Mouse (Mus musculus): Measurements from ENCODE around the gene Rassf10. TPM values are rescaled to one million over a fixed set of nuclear protein-coding genes. Genes with fewer than 3 reads are reported as not detected.

Gene Rassf10
- polyA plus RNA-seq, 2 experiments = 2.1 to 4.5 TPM

DNA sequence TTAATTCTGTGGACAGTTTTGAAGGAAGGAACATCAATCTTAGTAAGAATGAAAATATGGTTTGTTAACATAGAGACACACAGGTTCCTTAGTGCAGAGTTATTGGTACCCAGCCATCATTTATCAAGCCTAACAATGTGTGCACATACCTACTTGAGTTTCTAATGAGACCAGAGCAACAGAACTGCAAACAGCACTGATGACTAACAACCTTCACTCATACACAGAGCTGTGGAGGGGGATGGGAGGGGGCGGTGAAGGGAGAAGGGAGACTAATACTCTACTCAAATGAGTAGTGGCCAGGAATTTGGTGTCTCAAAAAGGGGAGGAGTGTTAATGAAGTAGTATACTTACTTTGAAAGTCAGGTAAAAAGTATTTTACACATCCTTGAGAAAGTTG is 10.7 kb upstream of the Rassf10 start:
- no peak overlapping the region for H3K9ac ChIP-seq (ENCODE audit: low read depth, low read length, severe bottlenecking)

GRCm38 (mm10) chr7:112946706-112947105 is 7.1 kb upstream of the Rassf10 start:
- WGBS = 42% methylated on average over 6 of the region's 6 CpGs
- Histone ChIP-seq H3K27ac (replicated peaks; ENCODE audit: low read depth, low read length) (0 out of 2 replicates have a peak overlapping the region, but pooled peaks have one; percentile 26), H3K4me3 (replicated peaks; ENCODE audit: low read length) (no peak overlapping the region), H3K4me2 (replicated peaks; ENCODE audit: low read depth, low read length, severe bottlenecking) (no peak overlapping the region), H3K9ac (ENCODE audit: low read depth, low read length, severe bottlenecking) (no peak overlapping the region), H3K4me1 (ENCODE audit: control insufficient read depth, insufficient read depth, low read length) (no peaks in the 10 kb centered on the region), H3K36me3 (ENCODE audit: control insufficient read depth, insufficient read depth, low read length) (no peaks in the 10 kb centered on the region), H3K27me3 (ENCODE audit: control insufficient read depth, insufficient read depth, low read length) (no peaks in the 10 kb centered on the region), H3K9me3 (ENCODE audit: control insufficient read depth, low read length) (no peaks in the 10 kb centered on the region)
- no peak for ATAC-seq (ENCODE audit: low FRiP score, low read depth)
- DNase-seq (ENCODE audit: low spot score) = peak; percentile 62
- no peak for TF ChIP-seq POLR2A (IDR thresholded peaks at IDR 0.05; ENCODE audit: borderline replicate concordance, extremely low read depth, insufficient read depth, insufficient read length)

More for the DNA sequence above, 10.7 kb upstream of the Rassf10 start:
- no peaks in the 10 kb centered on the region for H3K4me1 ChIP-seq (ENCODE audit: control insufficient read depth, insufficient read depth, low read length)
- DNase-seq (ENCODE audit: low spot score) (no peak), ATAC-seq (ENCODE audit: low FRiP score, low read depth) (no peak)
- no peaks in the 10 kb centered on the region for H3K9me3 ChIP-seq (ENCODE audit: control insufficient read depth, low read length)
- H3K4me3 ChIP-seq (replicated peaks; ENCODE audit: low read length) = no peak overlapping the region
- 76% methylated on average over 1 of the region's 1 CpGs for WGBS
- no peak for TF ChIP-seq POLR2A (IDR thresholded peaks at IDR 0.05; ENCODE audit: borderline replicate concordance, extremely low read depth, insufficient read depth, insufficient read length)
- no peaks in the 10 kb centered on the region for H3K36me3 ChIP-seq (ENCODE audit: control insufficient read depth, insufficient read depth, low read length)
- H3K27me3 ChIP-seq (ENCODE audit: control insufficient read depth, insufficient read depth, low read length) = no peaks in the 10 kb centered on the region
- H3K4me2 ChIP-seq (replicated peaks; ENCODE audit: low read depth, low read length, severe bottlenecking) = no peak overlapping the region
- H3K27ac ChIP-seq (replicated peaks; ENCODE audit: low read depth, low read length) = no peak overlapping the region

DNA sequence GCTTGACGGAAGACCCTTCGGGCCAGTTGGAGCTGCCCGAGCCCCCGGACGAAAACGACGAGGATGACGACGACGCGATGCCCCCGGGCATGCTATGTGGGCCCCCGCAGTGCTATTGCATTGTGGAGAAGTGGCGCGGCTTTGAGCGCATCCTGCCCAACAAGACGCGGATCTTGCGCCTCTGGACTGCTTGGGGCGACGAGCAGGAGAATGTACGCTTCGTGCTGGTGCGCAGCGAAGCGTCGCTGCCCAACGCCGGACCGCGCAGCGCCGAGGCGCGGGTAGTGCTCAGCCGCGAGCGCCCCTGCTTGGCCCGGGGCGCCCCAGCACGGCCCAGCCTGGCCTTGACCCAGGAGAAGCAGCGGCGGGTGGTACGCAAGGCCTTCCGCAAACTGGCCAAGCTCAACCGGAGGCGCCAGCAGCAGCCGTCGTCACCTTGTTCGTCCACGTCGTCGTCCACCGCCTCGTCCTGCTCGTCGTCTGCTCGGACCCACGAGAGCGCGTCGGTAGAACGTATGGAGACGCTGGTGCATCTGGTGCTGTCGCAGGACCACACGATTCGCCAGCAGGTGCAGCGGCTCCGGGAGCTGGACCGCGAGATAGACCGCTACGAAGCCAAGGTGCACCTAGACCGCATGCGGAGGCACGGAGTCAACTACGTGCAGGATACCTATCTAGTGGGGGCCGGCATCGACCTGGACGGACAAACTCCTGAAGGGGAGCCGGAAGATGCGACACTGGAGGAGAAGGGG is 765 bp downstream of the Rassf10 start:
- Histone ChIP-seq H3K9me3 (ENCODE audit: control insufficient read depth, low read length) (no peaks in the 10 kb centered on the region), H3K27ac (replicated peaks; ENCODE audit: low read depth, low read length) (no peak overlapping the region), H3K9ac (ENCODE audit: low read depth, low read length, severe bottlenecking) (peak overlapping the region; percentile 40), H3K27me3 (ENCODE audit: control insufficient read depth, insufficient read depth, low read length) (peaks cover 33% of the 10 kb centered on the region), H3K4me3 (replicated peaks; ENCODE audit: low read length) (peak overlapping the region; percentile 51), H3K4me1 (ENCODE audit: control insufficient read depth, insufficient read depth, low read length) (peaks cover 13% of the 10 kb centered on the region; the same call in 1 of the 2 replicates), H3K36me3 (ENCODE audit: control insufficient read depth, insufficient read depth, low read length) (no peaks in the 10 kb centered on the region), H3K4me2 (replicated peaks; ENCODE audit: low read depth, low read length, severe bottlenecking) (peak overlapping the region; percentile 91)
- DNase-seq (ENCODE audit: low spot score) = no peak
- 2% methylated on average over 80 of the region's 82 CpGs for whole genome bisulfite sequencing
- TF ChIP-seq POLR2A (IDR thresholded peaks at IDR 0.05; ENCODE audit: borderline replicate concordance, extremely low read depth, insufficient read depth, insufficient read length) = no peak
- ATAC-seq (ENCODE audit: low FRiP score, low read depth) = no peak

DNA sequence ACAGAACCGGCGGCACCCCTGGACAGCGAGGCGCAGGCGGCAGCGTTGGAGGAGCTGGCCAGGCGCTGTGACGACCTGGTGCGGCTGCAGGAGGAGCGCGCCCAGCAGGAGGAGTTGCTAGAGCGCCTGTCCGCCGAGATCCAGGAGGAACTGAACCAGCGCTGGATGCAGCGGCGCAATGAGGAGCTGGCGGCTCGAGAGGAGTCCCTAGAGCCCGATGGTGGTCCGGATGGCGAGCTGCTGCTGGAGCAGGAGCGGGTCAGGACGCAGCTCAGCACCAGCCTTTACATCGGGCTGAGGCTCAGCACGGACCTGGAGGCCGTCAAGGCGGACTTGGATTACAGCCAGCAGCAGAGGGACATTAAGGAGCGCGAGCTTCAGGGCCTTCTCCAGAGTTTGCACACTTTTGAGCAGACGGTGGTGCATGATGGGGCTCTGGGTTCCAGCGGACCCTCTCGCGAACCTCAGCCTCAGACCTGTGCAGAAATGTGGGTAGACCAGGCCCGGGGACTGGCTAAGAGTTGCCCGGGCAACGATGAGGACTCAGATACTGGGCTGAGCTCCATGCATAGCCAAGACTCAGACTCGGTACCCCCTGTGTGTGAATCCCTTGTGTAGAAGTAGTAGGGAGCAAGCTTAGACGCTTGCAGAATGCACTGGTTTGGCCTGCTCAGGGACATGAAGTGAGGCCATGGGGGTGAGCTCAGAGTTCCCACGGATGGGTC is 1.5 kb downstream of the Rassf10 start:
- Histone ChIP-seq H3K27me3 (ENCODE audit: control insufficient read depth, insufficient read depth, low read length) (peaks cover 33% of the 10 kb centered on the region), H3K27ac (replicated peaks; ENCODE audit: low read depth, low read length) (no peak overlapping the region), H3K4me3 (replicated peaks; ENCODE audit: low read length) (peak overlapping the region; percentile 51), H3K9ac (ENCODE audit: low read depth, low read length, severe bottlenecking) (no peak overlapping the region), H3K4me1 (ENCODE audit: control insufficient read depth, insufficient read depth, low read length) (peaks cover 13% of the 10 kb centered on the region; the same call in 1 of the 2 replicates), H3K36me3 (ENCODE audit: control insufficient read depth, insufficient read depth, low read length) (no peaks in the 10 kb centered on the region), H3K4me2 (replicated peaks; ENCODE audit: low read depth, low read length, severe bottlenecking) (peak overlapping the region; percentile 91), H3K9me3 (ENCODE audit: control insufficient read depth, low read length) (no peaks in the 10 kb centered on the region)
- ATAC-seq (ENCODE audit: low FRiP score, low read depth) = no peak
- peak; percentile 8 for DNase-seq (ENCODE audit: low spot score)
- 2% methylated on average over 40 of the region's 40 CpGs for WGBS
- TF ChIP-seq POLR2A (IDR thresholded peaks at IDR 0.05; ENCODE audit: borderline replicate concordance, extremely low read depth, insufficient read depth, insufficient read length) = no peak

- TF ChIP-seq POLR2A (IDR thresholded peaks at IDR 0.05; ENCODE audit: borderline replicate concordance, extremely low read depth, insufficient read depth, insufficient read length) = no peak
- Histone ChIP-seq H3K36me3 (ENCODE audit: control insufficient read depth, insufficient read depth, low read length) (no peaks in the 10 kb centered on the region), H3K4me3 (replicated peaks; ENCODE audit: low read length) (0 out of 2 replicates have a peak overlapping the region, but pooled peaks have one; percentile 51), H3K27ac (replicated peaks; ENCODE audit: low read depth, low read length) (no peak overlapping the region), H3K27me3 (ENCODE audit: control insufficient read depth, insufficient read depth, low read length) (peaks cover 33% of the 10 kb centered on the region), H3K9me3 (ENCODE audit: control insufficient read depth, low read length) (no peaks in the 10 kb centered on the region), H3K9ac (ENCODE audit: low read depth, low read length, severe bottlenecking) (no peak overlapping the region), H3K4me2 (replicated peaks; ENCODE audit: low read depth, low read length, severe bottlenecking) (peak overlapping the region; percentile 91; the same call in 1 of the 2 replicates), H3K4me1 (ENCODE audit: control insufficient read depth, insufficient read depth, low read length) (peaks cover 13% of the 10 kb centered on the region; the same call in 1 of the 2 replicates)
- 37% methylated on average over 3 of the region's 3 CpGs for WGBS
- DNase-seq (ENCODE audit: low spot score) (peak; percentile 48), ATAC-seq (ENCODE audit: low FRiP score, low read depth) (no peak)
These were observed 2.2 kb downstream of the Rassf10 start for GRCm38 (mm10) chr7:112955955-112956354.

Measured in limb, embryonic 14.5 days (tissue).